Mouse (Mus musculus) limb, embryonic 14.5 days (tissue): ENCODE results near the gene Nfyb. TPM values are rescaled to one million over a fixed set of nuclear protein-coding genes. Genes with fewer than 3 reads are reported as not detected.

Experiments used
- ATAC-seq: fragments of 200-750 bp; cut with Nextera tagmentation; 2 replicates; pipeline ENCODE4 v1.8.0; 2017; ENCODE audit warnings: low read depth, moderate number of reproducible peaks, moderate TSS enrichment; ENCODE audit not compliant: low FRiP score
- DNase-seq: peaks from one replicate; pipeline ENCODE4 v3.0.0-alpha.2; 2015; ENCODE audit warnings: low spot score
- H3K27ac ChIP-seq: fragments of 300-500 bp; sonication (generic); replicated peaks from 2 replicates; pipeline ENCODE4 v1.5.1; 2014; ENCODE audit warnings: low read depth, mild to moderate bottlenecking, low read length, moderate library complexity, mixed read lengths
- H3K27me3 ChIP-seq: fragments of 300-500 bp; sonication (generic); 2 replicates; pipeline ENCODE4 v1.6.1; 2014; ENCODE audit warnings: low read length, mixed read lengths; ENCODE audit not compliant: control insufficient read depth, insufficient read depth
- H3K36me3 ChIP-seq: fragments of 300-500 bp; sonication (generic); 2 replicates; pipeline ENCODE4 v1.6.1; 2014; ENCODE audit warnings: mild to moderate bottlenecking, low read length, moderate library complexity, mixed read lengths; ENCODE audit not compliant: control insufficient read depth, insufficient read depth
- H3K4me1 ChIP-seq: fragments of 300-500 bp; sonication (generic); 2 replicates; pipeline ENCODE4 v1.6.1; 2014; ENCODE audit warnings: antibody characterized with exemption, low read length, mixed read lengths; ENCODE audit not compliant: control insufficient read depth, insufficient read depth
- H3K4me2 ChIP-seq: fragments of 300-500 bp; sonication (generic); replicated peaks from 2 replicates; pipeline ENCODE4 v1.6.1; 2014; ENCODE audit warnings: low read depth, mild to moderate bottlenecking, low read length, moderate library complexity; ENCODE audit not compliant: severe bottlenecking
- H3K4me3 ChIP-seq: fragments of 300-500 bp; sonication (generic); replicated peaks from 2 replicates; pipeline ENCODE4 v1.5.1; 2014; ENCODE audit warnings: low read length
- H3K9ac ChIP-seq: fragments of 300-500 bp; sonication (generic); 2 replicates; pipeline ENCODE4 v1.6.1; 2014; ENCODE audit warnings: mild to moderate bottlenecking, low read depth, low read length, moderate library complexity; ENCODE audit not compliant: severe bottlenecking
- H3K9me3 ChIP-seq: fragments of 300-500 bp; sonication (generic); 2 replicates; pipeline ENCODE4 v1.6.1; 2016; ENCODE audit warnings: low read length; ENCODE audit not compliant: control insufficient read depth
- POLR2A ChIP-seq: fragments of 200-500 bp; IDR thresholded peaks from 2 replicates; pipeline ENCODE4 v1.8.0; 2012; ENCODE audit warnings: inconsistent platforms, mild to moderate bottlenecking, moderate library complexity, borderline replicate concordance; ENCODE audit not compliant: insufficient read depth, insufficient read length; ENCODE audit errors: extremely low read depth
- WGBS: fragments of 180-500 bp; shearing (Covaris S2); extraction: QIAGEN DNeasy Blood & Tissue Kit; methylation state at CpG from one replicate; pipeline ENCODE4 v1.1.7; 2014; 5-methylcytosine and 5-hydroxymethylcytosine counted together
- polyA plus RNA-seq, 2 experiments: library from polyadenylated mRNA; depleted of rRNA in 1 of 2; stranded (reverse) in 1 of 2; unstranded in 1 of 2; fragments of >200 nt; fragmentation: Nextera tagmentation in 1 of 2; extraction: Ambion mirVana in 1 of 2; gene quantifications; 2 replicates each; pipeline versions ENCODE4 v1.2.1 to v1.2.3; 2012 to 2014

The Nfyb gene
- polyA plus RNA-seq, 2 experiments, result 41.0 to 41.3 TPM

DNA sequence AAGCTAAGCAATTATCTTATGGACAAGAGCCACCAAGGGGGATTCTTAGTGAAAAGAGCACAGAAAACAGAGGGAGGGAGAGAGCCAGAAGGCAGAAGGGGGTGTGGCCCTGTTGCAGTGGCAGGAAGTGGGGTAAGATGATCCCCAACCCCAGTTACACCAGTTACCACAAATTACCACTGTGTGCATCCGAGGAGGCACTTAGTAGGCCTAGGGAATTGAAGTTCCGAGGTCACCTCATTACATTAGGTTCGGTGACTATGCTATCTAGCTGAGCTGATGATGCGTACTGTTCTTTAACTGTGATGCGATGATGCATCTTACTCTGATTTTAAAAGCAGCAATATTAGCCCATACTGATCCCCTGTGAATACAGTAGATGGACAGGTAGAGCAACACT is 4.2 kb downstream of the Nfyb start:
- 91% methylated on average over 5 of the region's 5 CpGs for WGBS
- H3K4me1 ChIP-seq, result peaks cover 19% of the 10 kb centered on the region

DNA sequence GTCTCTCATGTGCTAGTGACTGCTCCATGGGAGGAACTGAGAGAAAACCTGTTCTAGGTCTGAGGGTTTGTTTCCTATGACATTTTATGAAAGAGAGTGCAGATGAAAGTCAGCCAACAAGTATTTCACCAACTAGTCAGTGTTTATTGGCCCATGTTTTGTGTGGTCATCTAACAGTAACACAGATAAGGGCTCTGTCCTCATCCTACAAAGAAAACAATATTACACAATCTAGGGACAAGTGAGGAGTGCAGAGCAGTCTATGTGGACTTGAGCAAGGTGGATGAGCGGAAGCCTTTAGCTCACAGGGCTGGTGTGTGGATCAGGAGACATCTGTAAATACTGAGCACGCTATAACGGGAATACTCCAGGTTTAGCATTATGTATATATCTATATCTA is 5.1 kb downstream of the Nfyb start:
- H3K36me3 ChIP-seq, result peaks cover 68% of the 10 kb centered on the region
- no peak for TF ChIP-seq POLR2A
- H3K4me3 ChIP-seq, result no peak overlapping the region
- no peaks in the 10 kb centered on the region for H3K27me3 ChIP-seq
- no peaks in the 10 kb centered on the region for H3K9me3 ChIP-seq
- no peak overlapping the region for H3K4me2 ChIP-seq
- 95% methylated on average over 3 of the region's 3 CpGs for WGBS
- ATAC-seq (no peak), DNase-seq (no peak)
- no peak overlapping the region for H3K9ac ChIP-seq
- peaks cover 15% of the 10 kb centered on the region for H3K4me1 ChIP-seq
- no peak overlapping the region for H3K27ac ChIP-seq

More for the DNA sequence above, 4.2 kb downstream of the Nfyb start:
- no peak for TF ChIP-seq POLR2A
- Histone ChIP-seq H3K4me2 (no peak overlapping the region), H3K4me3 (no peak overlapping the region), H3K27ac (no peak overlapping the region), H3K36me3 (peaks cover 59% of the 10 kb centered on the region), H3K27me3 (no peaks in the 10 kb centered on the region), H3K9me3 (no peaks in the 10 kb centered on the region), H3K9ac (no peak overlapping the region)
- no peak for DNase-seq
- ATAC-seq, result no peak

DNA sequence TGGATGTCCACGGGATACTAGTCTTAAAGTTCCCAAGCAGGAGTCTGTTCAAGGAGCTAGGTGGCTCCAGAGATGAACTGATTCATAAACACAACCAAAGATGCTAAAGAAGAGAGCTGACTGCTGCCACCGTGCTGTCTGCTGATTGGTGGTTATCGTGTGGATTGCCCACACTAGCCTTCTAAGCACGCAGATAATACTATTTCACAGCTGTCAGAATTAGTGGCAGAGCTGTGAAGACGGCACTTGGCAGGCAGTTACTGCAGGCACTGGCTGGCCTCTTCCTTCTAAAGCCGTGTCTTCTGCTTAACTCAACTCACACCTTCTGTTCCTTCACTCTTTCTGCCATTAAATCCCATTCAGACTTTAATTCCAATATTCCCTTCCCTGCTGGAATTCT is 5.6 kb downstream of the Nfyb start:
- H3K27ac ChIP-seq, result no peak overlapping the region
- TF ChIP-seq POLR2A, result no peak
- 88% methylated on average over 6 of the region's 6 CpGs for WGBS
- no peak overlapping the region for H3K9ac ChIP-seq
- H3K36me3 ChIP-seq, result peaks cover 73% of the 10 kb centered on the region
- H3K4me2 ChIP-seq, result no peak overlapping the region
- no peaks in the 10 kb centered on the region for H3K9me3 ChIP-seq
- no peak overlapping the region for H3K4me3 ChIP-seq
- peaks cover 15% of the 10 kb centered on the region for H3K4me1 ChIP-seq
- ATAC-seq (no peak), DNase-seq (no peak)
- H3K27me3 ChIP-seq, result no peaks in the 10 kb centered on the region

DNA sequence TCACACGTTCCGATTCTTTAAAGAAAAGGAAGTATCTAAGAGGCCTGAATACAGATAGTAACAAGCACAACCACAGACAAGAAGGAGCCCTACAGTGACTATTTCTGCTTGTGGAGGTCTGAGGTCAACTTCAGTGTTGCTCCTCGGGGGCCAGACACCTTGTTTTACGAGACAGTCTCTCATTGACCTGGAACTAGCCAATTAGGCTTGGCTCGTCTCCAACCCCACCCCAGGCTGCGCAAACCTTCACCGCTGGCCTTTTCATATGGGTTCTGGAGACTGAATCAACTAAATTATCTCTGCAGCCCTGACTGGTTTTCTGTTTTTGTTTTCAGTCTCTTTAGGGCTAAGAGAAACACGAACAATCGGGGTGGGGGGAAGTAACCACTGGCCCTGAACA is 6.6 kb downstream of the Nfyb start:
- Histone ChIP-seq H3K9me3 (no peaks in the 10 kb centered on the region), H3K4me2 (no peak overlapping the region), H3K9ac (no peak overlapping the region), H3K36me3 (peaks cover 83% of the 10 kb centered on the region), H3K27me3 (no peaks in the 10 kb centered on the region), H3K4me1 (peaks cover 12% of the 10 kb centered on the region), H3K4me3 (no peak overlapping the region), H3K27ac (no peak overlapping the region)
- no peak for TF ChIP-seq POLR2A
- no peak for ATAC-seq
- 51% methylated on average over 9 of the region's 9 CpGs for WGBS
- no peak for DNase-seq

DNA sequence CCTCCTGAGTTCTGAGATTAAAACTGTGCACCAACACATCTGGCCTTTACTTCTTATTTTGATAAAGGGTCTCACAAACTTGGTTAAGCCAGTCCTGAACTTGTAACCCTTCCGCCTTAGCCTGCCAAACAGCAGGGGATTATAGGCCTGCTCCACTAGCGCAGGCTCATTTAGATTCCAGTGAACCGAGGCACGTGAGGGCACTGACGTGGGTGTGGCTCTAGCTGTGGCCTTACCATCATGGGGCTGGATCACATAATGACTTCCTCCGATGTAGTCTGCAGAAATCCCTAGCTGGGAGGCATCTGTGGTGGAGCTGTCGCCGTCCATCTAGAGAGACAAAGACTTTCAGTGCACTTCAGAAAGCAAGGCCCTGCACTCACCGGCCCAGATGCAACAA is 7.5 kb downstream of the Nfyb start:
- no peaks in the 10 kb centered on the region for H3K27me3 ChIP-seq
- peaks cover 91% of the 10 kb centered on the region for H3K36me3 ChIP-seq
- H3K4me3 ChIP-seq, result no peak overlapping the region
- no peak for ATAC-seq
- no peak overlapping the region for H3K9ac ChIP-seq
- no peak for DNase-seq
- TF ChIP-seq POLR2A, result no peak
- peaks cover 8% of the 10 kb centered on the region; the same call in 1 of the 2 replicates for H3K4me1 ChIP-seq
- H3K4me2 ChIP-seq, result no peak overlapping the region
- WGBS, result 90% methylated on average over 9 of the region's 9 CpGs
- H3K27ac ChIP-seq, result no peak overlapping the region
- H3K9me3 ChIP-seq, result no peaks in the 10 kb centered on the region
